Mouse (Mus musculus) liver, adult 2 months (tissue): ENCODE measurements around the gene Rcor2. TPM values are rescaled to one million over a fixed set of nuclear protein-coding genes. Genes with fewer than 3 reads are reported as not detected.
A peak's percentile ranks its signal among the peaks of the same experiment; 100 is the strongest.

Source experiments
- DNase-seq: peaks from one replicate; pipeline ENCODE4 v3.0.0-alpha.2; 2011; ENCODE audit warnings: low read depth, low spot score; ENCODE audit errors: extremely low read depth
- H3K27ac ChIP-seq: fragments of 200-500 bp; replicated peaks from 2 replicates; pipeline ENCODE4 v1.5.1; 2012; ENCODE audit warnings: low read depth, mild to moderate bottlenecking, control low read depth, inconsistent platforms, low read length; ENCODE audit not compliant: insufficient read depth
- H3K27me3 ChIP-seq: fragments of 200-500 bp; 2 replicates; pipeline ENCODE4 v1.6.1; 2012; ENCODE audit warnings: mild to moderate bottlenecking, moderate library complexity, low read length, inconsistent platforms; ENCODE audit not compliant: control insufficient read depth, insufficient read depth
- H3K36me3 ChIP-seq: fragments of 200-500 bp; 2 replicates; pipeline ENCODE4 v1.6.1; 2012; ENCODE audit warnings: low read length, inconsistent platforms; ENCODE audit not compliant: control insufficient read depth, insufficient read depth
- H3K4me1 ChIP-seq: fragments of 200-500 bp; 2 replicates; pipeline ENCODE4 v1.6.1; 2011; ENCODE audit warnings: low read length; ENCODE audit not compliant: control insufficient read depth, insufficient read depth
- H3K4me3 ChIP-seq: fragments of 200-500 bp; 2 replicates; pipeline ENCODE4 v1.5.1; 2011; ENCODE audit warnings: low read depth, mild to moderate bottlenecking, control low read depth, low read length, moderate library complexity; ENCODE audit not compliant: insufficient read depth
- H3K79me2 ChIP-seq: fragments of 200-500 bp; 2 replicates; pipeline ENCODE4 v1.6.1; 2012; ENCODE audit warnings: inconsistent platforms, mild to moderate bottlenecking, low read length, moderate library complexity; ENCODE audit not compliant: control insufficient read depth, insufficient read depth
- H3K9ac ChIP-seq: fragments of 200-500 bp; 2 replicates; pipeline ENCODE4 v1.6.1; 2012; ENCODE audit warnings: low read depth, mild to moderate bottlenecking, control low read depth, inconsistent platforms, low read length
- CTCF ChIP-seq: fragments of 200-500 bp; IDR thresholded peaks from 2 replicates; pipeline ENCODE4 v1.5.1; 2011; ENCODE audit warnings: low read depth, low read length, control low read depth
- POLR2A ChIP-seq: fragments of 200-500 bp; IDR thresholded peaks from 2 replicates; pipeline ENCODE4 v1.6.1; 2011; ENCODE audit warnings: low read length, control low read depth; ENCODE audit not compliant: insufficient read depth; ENCODE audit errors: extremely low read depth
- WGBS: fragments of 180-500 bp; shearing (Covaris S2); methylation state at CpG from one replicate; pipeline ENCODE4 v1.1.7; 2018; 5-methylcytosine and 5-hydroxymethylcytosine counted together
- polyA plus RNA-seq: library from polyadenylated mRNA; depleted of rRNA; stranded (reverse); fragments of >200 nt; gene quantifications from 2 replicates; pipeline ENCODE4 v1.2.3, GENCODE M21; 2012
- total RNA-seq: library from RNA; depleted of rRNA; stranded (reverse); fragments of >200 nt; gene quantifications from 2 replicates; pipeline ENCODE4 v1.2.3, GENCODE M21; 2014

Rcor2 gene
- total and polyA plus RNA-seq, 2 experiments = 0.55 to 0.57 TPM

- no peak for DNase-seq
- 92% methylated on average over 3 of the region's 3 CpGs for WGBS
- H3K36me3 ChIP-seq = no peaks in the 10 kb centered on the region
- H3K9ac ChIP-seq = no peak overlapping the region
- H3K4me3 ChIP-seq = no peak overlapping the region
- H3K79me2 ChIP-seq = no peaks in the 10 kb centered on the region
- TF ChIP-seq POLR2A = no peak
- no peaks in the 10 kb centered on the region for H3K27me3 ChIP-seq
- H3K27ac ChIP-seq = no peak overlapping the region
- no peaks in the 10 kb centered on the region for H3K4me1 ChIP-seq
Measured at GRCm38 (mm10) chr19:7261964-7262363, 5.2 kb upstream of the Rcor2 start.

- TF ChIP-seq POLR2A = no peak
- TF ChIP-seq CTCF = no peak
- H3K4me3 ChIP-seq = no peak overlapping the region
- H3K36me3 ChIP-seq = no peaks in the 10 kb centered on the region
- H3K79me2 ChIP-seq = no peaks in the 10 kb centered on the region
- H3K4me1 ChIP-seq = peaks cover 3% of the 10 kb centered on the region; the same call in 1 of the 2 replicates
- H3K9ac ChIP-seq = no peak overlapping the region
- WGBS = 96% methylated on average over 1 of the region's 1 CpGs
- H3K27ac ChIP-seq = no peak overlapping the region
- DNase-seq = no peak
- H3K27me3 ChIP-seq = no peaks in the 10 kb centered on the region
Measured at GRCm38 (mm10) chr19:7262592-7262991, 4.5 kb upstream of the Rcor2 start.

GRCm38 (mm10) chr19:7264088-7264765 is 2.9 kb upstream of the Rcor2 start:
- DNase-seq = peak; percentile 46
- no peak overlapping the region for H3K9ac ChIP-seq
- TF ChIP-seq POLR2A (no peak), CTCF (peak; percentile 96)
- no peak overlapping the region for H3K27ac ChIP-seq
- 21% methylated on average over 9 of the region's 9 CpGs for WGBS
- H3K4me1 ChIP-seq = peaks cover 4% of the 10 kb centered on the region; the same call in 1 of the 2 replicates
- no peaks in the 10 kb centered on the region for H3K36me3 ChIP-seq
- H3K79me2 ChIP-seq = no peaks in the 10 kb centered on the region
- H3K27me3 ChIP-seq = peaks cover 4% of the 10 kb centered on the region; the same call in 1 of the 2 replicates
- no peak overlapping the region for H3K4me3 ChIP-seq

- Histone ChIP-seq H3K4me1 (peaks cover 4% of the 10 kb centered on the region; the same call in 1 of the 2 replicates), H3K27ac (no peak overlapping the region), H3K4me3 (no peak overlapping the region), H3K9ac (no peak overlapping the region), H3K27me3 (peaks cover 4% of the 10 kb centered on the region; the same call in 1 of the 2 replicates), H3K79me2 (no peaks in the 10 kb centered on the region), H3K36me3 (no peaks in the 10 kb centered on the region)
- no peak for TF ChIP-seq POLR2A
- TF ChIP-seq CTCF = no peak
- 32% methylated on average over 6 of the region's 6 CpGs for WGBS
- DNase-seq = no peak
Measured at GRCm38 (mm10) chr19:7264766-7265331, 2.3 kb upstream of the Rcor2 start.

- no peak overlapping the region for H3K9ac ChIP-seq
- DNase-seq = no peak
- H3K36me3 ChIP-seq = no peaks in the 10 kb centered on the region
- TF ChIP-seq CTCF = no peak
- TF ChIP-seq POLR2A = no peak
- no peaks in the 10 kb centered on the region for H3K79me2 ChIP-seq
- H3K27me3 ChIP-seq = peaks cover 4% of the 10 kb centered on the region; the same call in 1 of the 2 replicates
- H3K27ac ChIP-seq = no peak overlapping the region
- 59% methylated on average over 14 of the region's 14 CpGs for WGBS
- peaks cover 4% of the 10 kb centered on the region; the same call in 1 of the 2 replicates for H3K4me1 ChIP-seq
- H3K4me3 ChIP-seq = no peak overlapping the region
Measured at GRCm38 (mm10) chr19:7265478-7266191, 1.5 kb upstream of the Rcor2 start.

GRCm38 (mm10) chr19:7266421-7266831 is 699 bp upstream of the Rcor2 start:
- peaks cover 4% of the 10 kb centered on the region; the same call in 1 of the 2 replicates for H3K4me1 ChIP-seq
- peaks cover 4% of the 10 kb centered on the region; the same call in 1 of the 2 replicates for H3K27me3 ChIP-seq
- H3K36me3 ChIP-seq = no peaks in the 10 kb centered on the region
- no peak for DNase-seq
- WGBS = 76% methylated on average over 4 of the region's 4 CpGs
- no peaks in the 10 kb centered on the region for H3K79me2 ChIP-seq
- no peak overlapping the region for H3K4me3 ChIP-seq
- H3K9ac ChIP-seq = no peak overlapping the region
- no peak for TF ChIP-seq POLR2A
- TF ChIP-seq CTCF = no peak
- no peak overlapping the region for H3K27ac ChIP-seq
